Mouse (Mus musculus): ENCODE results near the gene Tmem87b. TPM values are rescaled to one million over a fixed set of nuclear protein-coding genes. Genes with fewer than 3 reads are reported as not detected.

Tmem87b gene
- total RNA-seq, 2 experiments from 2014 or later = 29.8 to 34.7 TPM

DNA sequence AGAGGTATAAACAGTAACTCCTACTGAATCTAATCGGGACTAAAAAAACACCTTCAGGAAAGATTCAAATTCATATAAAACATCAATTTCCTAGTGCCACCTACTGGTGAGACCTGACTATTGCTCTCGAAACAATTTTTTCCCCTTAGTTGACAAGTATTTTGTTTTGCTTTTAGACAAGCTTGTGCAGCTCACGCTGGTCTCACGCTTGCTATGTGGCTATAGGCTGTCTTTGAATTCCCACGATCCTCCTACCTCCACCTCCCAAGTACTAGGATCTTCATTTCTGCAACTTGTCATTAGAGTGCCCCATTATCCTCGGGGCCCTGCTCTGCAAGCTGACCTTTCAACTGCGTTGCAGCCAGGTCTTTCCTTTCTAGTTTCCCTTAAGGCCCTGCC, 532 bp upstream of the Tmem87b start:
- DNase-seq (ENCODE audit: low spot score in 2 of 2) = peak in 1 of 2 experiments; percentile 90

DNA sequence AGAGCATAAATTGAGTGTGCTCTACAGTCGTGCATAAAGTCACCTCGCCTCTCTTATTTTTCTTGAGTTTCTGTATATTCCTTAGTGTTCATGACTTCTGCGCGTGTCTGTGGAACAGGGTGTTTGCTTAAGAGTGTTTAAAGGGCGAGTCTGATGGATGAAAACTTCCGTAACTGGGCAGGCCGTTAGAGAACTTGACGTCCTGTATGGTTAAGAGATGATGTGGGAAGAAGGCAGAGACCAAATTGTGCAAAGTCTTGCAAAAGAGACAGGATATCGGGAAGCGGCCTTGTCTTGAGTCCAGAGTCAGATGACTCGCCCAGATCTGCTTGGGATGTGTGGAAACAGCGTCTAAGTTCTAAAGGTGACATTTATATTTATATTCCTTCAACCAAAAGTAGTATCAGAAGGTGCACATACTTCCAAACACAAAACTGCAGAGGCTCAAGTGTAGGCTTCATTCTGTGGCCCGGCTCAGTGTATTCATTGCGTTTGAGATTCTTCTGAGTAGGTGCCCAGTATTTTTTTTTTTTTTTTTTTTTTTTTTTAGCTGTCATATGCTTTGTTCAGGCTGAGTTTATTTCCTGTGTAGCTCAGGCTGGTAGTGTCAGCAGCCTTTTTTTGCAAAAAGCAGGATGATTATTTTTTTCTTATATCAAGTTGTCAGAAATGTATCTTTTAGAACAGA, 1.2 kb downstream of the Tmem87b start:
- DNase-seq (ENCODE audit: low spot score in 2 of 2) = no peak

DNA sequence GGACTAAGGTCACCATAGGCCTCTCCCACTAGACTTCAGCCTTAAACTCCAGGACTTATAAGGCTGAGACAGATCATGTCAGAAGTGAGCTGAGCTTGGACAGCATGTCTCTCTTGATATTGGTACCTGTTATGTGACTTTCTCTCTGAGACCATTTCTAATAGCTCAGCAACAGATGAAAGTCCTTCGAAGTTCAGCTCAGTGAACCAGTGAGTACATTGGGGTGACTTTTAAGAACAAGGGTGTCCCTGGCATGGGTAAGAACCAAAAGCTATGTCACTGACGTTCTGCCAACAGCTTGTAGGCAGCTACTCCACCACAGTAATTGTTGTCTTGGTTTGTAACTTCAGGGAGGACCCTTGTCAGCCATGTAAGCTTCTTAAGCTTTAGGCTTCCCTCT, 2.7 kb downstream of the Tmem87b start:
- DNase-seq (ENCODE audit: low spot score in 2 of 2) = no peak

- DNase-seq (ENCODE audit: low spot score in 2 of 2) = no peak
Measured at GRCm38 (mm10) chr2:128823893-128824292, 6.0 kb downstream of the Tmem87b start.

DNA sequence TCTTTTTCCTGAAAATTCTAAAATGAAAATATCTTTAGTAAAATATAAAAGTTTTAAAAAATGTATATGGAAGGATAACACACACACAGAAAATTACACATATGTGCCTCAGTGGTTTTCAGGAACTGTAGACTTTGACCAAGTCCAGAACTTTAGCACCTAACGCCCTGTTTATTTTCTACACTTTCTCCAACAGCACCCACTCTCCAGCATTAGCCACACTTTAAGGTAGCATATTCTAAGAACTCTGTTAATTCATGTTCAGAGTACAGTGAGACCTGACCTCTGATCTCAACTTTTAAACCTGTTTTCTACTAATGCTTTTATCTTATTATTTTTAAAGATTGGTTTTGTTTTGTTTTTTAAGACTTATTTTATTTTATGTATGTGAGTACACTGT, 9.9 kb downstream of the Tmem87b start:
- DNase-seq (ENCODE audit: low spot score in 2 of 2) = no peak

DNA sequence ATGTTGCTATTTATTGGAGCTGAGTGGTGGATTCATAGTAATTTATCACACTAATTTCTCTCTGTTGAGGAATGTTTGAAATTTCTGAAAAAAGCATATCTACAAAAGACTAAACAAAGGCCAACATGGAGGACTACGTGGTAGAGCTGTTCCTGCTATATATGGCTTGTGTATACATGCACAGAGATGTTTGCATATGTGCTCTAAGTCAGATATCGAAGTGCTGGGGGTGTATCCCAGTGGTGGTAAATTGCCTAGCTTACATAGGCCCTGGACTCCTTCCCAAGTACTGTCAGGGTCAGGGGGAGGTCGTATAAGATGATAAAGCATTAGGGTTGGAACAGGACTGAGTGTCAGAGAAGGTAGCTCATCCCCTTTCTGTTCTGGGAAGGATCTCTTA, 14.7 kb downstream of the Tmem87b start:
- DNase-seq (ENCODE audit: low spot score in 2 of 2) = no peak

DNA sequence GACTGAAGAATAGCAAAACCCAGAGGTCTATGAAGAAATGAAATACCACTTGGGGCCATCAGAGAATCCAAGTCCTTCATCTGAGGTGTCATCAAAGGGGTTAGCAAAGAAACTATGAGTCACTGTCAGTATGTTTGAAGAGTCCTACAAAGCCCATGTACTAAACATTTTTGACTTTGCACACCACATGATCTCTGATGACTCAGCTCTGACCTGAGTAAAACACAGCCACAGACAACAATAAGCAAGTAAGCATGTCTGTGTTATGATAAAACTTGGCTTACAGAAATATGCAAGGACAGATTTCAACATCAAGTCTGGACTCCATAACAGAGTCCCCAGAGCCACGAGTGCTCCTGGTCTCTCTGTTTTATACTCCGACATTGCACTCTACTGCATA, 15.1 kb downstream of the Tmem87b start:
- DNase-seq (ENCODE audit: low spot score in 2 of 2) = no peak

DNA sequence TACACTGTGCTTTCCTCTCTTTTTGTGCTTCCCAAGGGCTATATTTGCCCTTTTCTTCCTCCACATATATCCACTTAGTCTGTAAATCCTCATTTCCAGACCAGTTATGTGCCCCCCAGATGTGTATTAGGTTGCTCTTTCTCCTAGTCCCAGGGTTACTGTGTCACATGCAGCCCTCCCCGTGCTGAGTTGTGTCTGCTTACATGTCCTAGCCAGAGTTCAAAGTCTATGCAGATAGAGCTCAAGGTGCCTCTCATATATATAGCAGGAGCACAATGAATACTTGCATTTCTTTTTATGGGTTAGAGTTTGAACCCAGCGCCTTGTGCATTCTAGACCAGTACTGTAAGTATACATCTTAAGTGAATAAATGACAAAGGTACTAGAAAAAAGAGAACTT, 15.5 kb downstream of the Tmem87b start:
- no peak for DNase-seq (ENCODE audit: low spot score in 2 of 2)

DNA sequence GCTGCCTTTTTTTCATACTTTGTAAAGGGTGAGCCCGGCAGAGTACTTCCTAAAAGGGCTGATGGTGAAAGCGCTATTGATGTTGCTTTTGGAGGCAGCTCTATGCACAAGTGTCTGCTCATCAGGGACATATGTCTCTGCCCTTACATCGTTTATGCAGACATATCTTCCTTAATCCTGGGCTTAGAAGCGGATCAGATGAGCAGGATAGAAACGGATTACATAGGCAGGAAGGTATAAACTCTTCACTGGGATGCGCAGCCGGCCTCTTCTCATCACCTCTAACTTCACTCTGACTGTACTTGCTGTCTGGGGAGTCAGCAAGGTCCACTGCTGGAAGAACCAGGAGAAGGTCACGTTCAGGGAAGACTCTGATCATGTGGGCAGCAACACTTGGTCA, 19.6 kb downstream of the Tmem87b start:
- DNase-seq (ENCODE audit: low spot score in 2 of 2) = no peak

DNA sequence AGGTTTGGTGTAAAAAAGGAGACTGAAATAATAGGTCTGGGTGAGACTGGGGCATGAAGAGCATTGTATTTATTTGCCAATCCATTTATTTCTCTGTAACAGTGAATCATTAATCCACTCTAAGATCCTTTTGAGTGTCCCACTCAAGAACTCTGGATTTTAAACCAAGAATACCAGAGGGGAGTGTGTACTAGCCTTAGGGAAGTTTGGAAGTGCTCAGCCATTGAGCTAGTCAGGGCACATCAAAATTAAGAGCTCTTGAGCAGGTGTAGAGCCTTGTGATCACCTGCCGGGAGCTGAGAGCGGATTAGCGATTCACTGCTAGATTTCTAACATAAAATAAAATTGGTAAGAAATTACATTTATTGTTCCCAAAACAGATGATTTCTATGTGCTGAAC, 20.7 kb downstream of the Tmem87b start:
- no peak for DNase-seq (ENCODE audit: low spot score in 2 of 2)

- no peak for DNase-seq (ENCODE audit: low spot score in 2 of 2)
Measured at GRCm38 (mm10) chr2:128839501-128839900, 21.6 kb downstream of the Tmem87b start.

DNA sequence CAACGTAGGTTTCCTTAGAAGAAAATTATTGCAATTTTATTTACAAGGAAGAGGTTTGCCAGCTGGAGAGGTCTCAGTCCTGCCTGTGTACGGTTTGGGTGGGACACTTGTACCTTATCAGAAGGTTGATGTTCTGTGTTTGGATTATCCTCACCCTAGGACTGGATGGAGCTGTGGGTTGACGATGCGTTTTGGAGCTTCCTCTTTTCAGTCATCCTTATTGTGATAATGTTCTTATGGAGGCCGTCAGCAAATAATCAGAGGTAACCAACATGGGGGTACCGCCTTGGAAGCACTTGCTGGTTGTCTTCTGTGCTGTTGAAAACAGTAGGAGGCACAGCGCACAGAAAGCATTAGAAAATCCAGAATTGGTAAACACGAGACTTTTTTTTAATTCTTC, 24.5 kb downstream of the Tmem87b start:
- DNase-seq (ENCODE audit: low spot score in 2 of 2) = no peak

DNA sequence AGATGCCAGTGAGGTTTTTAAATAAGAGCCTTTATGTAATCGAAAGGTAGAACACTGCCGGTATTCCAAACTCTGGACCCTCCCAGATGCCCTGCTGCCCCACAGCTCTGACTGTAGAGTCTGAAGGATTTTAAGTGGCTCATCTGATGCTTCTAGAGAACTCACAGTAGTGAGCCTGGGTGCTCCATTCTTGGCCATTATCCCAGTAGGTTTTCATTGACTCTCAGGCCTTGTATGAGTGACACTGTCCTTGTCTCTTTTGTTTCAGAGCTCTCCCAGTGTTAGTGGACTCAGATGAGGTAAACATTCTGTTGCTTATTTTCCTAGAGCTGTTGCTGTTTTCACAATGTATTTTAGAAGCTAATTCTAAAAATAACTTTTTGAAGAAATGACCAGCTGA, 32.1 kb downstream of the Tmem87b start:
- no peak for DNase-seq (ENCODE audit: low spot score in 2 of 2)

- DNase-seq (ENCODE audit: low spot score in 2 of 2) = no peak
Measured at GRCm38 (mm10) chr2:128856673-128857072, 38.8 kb downstream of the Tmem87b start.

- DNase-seq (ENCODE audit: low spot score in 2 of 2) = no peak
Measured at GRCm38 (mm10) chr2:128858962-128859361, 41.0 kb downstream of the Tmem87b start.

DNA sequence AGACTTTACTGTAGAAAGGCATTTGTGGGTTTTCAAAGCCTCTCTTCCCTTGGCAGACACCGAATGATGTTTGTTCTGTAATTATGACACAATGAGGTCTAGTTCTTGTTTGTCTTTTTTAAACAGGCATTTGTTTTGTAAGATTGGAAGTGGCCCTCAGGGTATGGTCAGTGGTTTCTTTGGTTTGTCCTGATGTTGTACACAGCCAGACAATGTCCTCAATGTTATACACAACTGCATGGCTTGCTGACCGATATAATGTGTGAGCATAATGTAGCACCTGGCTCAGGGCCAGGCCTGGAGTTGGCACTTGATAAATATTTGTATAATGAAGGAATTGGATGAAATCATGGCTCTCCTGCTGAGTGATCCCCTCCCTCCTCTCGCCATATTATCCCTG, 41.9 kb downstream of the Tmem87b start:
- no peak for DNase-seq (ENCODE audit: low spot score in 2 of 2)

DNA sequence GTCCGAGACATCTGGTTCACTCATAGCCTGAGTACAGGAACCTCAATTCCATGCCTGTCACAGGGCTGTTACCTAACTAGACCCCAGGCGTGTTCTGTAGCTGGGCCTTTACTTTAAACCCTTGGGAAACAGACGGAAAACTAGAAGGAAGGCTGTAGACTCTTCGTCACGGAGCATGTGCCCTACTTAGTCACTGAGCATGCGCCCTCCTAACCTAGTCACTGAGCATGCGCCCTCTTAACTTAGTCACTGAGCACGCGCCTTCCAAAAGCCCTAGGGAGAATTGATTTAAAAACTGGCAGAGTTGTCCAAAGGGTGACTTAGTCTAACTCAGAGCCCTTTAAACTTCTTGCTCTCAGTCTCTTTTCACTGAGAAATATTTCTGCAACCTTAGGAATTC, 44.7 kb downstream of the Tmem87b start, which contains the start of gene Fbln7:
TSS of gene Fbln7 (plus strand) at position 346 of the 400 bp plus-strand sequence.
- DNase-seq (ENCODE audit: low spot score in 2 of 2) = no peak

DNA sequence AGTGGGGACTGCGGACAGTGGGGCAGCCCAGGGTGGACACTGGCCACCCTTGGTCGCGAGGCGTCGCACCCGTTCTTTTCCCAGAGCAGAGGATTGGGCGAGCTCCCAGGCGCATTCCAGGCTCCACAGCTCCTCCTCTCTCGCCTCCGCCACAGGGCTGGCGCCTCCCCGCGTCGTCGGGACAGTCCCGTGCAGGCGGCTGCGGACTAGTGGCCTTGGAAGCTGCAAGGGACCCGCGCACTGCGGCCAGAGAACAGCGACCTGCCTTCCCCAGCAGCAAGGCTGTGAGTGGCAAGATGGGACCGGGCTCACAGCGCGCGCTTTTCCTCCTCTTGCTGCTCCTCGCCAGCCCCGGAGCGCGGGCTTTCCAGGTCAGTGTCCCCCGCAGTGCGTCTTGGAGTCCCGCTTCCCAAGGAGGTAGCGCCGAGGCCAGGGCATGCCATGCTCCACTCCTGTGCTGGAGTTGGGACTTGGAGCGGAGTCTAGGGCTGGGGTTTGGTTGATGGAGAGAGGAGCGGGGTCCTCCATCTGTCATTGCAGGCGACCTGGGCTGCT, 45.9 kb downstream of the Tmem87b start:
- DNase-seq (ENCODE audit: low spot score in 2 of 2) = peak in 1 of 2 experiments; percentile 13

GRCm38 (mm10) chr2:128865061-128865460, 47.1 kb downstream of the Tmem87b start:
- no peak for DNase-seq (ENCODE audit: low spot score in 2 of 2)

DNA sequence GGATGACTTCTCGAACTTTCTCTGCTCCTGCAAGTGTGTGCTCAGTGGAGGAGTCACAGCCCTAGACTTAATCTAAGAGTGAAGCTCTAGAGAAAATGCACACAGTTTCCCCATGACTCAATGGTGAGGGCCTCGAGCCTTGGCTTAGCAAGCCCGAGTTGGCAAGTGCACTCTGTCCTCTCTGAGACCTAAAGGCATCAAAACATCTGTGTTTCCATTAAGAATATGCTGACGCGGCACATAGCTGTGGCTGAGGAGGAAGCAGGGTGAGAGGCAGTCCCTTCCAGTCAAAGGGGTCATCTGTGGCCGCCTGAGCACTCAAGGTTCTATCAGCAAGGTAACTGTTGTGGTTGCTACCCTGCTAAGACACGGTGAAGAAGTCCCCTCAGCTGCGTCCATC, 53.7 kb downstream of the Tmem87b start:
- DNase-seq (ENCODE audit: low spot score in 2 of 2) = no peak

- DNase-seq (ENCODE audit: low spot score in 2 of 2) = no peak
Measured at GRCm38 (mm10) chr2:128872256-128872655, 54.3 kb downstream of the Tmem87b start.

DNA sequence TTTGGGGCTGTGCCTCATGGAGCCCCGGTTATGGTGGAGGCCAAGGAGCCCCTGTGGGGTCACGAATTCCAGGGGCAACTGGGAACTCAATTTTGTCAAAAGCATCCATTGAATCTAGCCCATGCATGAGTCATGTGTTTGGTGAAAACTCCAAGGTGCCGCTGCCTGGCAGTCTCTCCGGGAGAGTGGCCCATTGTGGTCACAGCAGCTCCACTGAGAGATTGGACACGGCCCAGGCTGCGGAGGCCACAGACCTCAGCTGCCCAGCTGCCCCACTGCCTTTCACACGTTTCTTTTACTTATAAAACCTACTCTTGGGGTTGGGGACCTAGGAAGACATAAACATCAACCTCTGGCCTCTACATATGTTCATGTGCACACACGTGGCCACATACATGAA, 57.6 kb downstream of the Tmem87b start:
- no peak for DNase-seq (ENCODE audit: low spot score in 2 of 2)

- no peak for DNase-seq (ENCODE audit: low spot score in 2 of 2)
Measured at GRCm38 (mm10) chr2:128881236-128881635, 63.3 kb downstream of the Tmem87b start.

Measured in layer of hippocampus, postnatal 14 days (tissue).